Mouse (Mus musculus) cerebellum, adult 9-11 months (tissue): ENCODE data around the gene 2310061I04Rik.

ENCODE experiments used
- DNase-seq: peaks from one replicate; pipeline ENCODE4 v3.0.0; 2022

Gene 2310061I04Rik

DNA sequence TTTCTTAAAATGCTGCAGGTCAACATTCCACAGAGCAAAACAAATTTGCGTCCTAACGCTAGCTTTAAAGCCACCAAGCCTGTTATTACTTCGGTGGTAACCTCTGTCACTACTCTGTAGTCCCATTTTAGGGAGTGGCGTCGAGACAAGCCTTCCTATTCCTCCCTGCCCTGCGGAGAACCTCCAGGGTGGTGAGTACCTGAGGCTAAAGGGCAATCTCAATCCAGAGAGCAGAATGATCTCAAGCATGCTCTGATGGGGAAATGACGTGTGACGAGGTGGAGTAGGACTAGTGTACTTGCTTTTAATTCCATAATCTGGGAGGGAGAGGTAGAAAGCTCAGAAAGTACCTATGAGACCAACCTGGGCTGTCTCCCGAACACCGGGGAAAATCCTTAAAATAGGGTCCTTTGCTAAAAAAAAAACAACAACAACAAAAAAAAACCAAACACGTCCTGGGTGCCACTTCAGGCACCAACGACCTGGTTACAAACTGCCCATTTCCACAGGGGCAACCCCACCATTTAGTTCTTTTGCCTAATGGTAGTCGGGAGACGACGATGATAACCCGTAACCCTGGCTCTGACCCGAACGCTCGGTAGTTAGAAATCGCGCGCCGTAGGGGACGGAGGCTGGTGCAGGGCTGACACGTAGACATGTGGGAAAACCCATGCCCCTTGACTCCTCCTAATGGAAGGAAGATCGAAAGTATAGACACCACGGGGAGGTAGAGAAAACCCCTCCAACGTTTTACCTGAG lies 18.5 kb upstream of the 2310061I04Rik start:
- DNase-seq = peak; percentile 69

DNA sequence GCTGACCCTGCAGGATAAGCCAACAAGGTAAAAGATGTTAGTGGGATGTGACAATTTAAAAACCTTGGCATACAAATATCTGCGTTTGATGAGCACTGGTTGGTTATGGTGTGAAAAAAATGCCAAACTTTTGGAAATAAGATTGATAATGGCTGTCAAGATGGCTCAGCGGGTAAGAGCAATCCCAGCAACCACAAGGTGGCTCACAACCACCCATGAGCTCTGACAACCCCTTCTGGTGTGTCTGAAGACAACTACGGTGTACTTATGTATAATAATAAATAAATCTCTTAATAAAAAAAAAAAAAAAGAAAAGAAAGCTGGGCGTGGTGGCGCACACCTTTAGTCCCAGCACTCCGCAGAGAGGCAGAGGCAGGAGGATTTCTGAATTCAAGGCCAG lies 17.7 kb upstream of the 2310061I04Rik start:
- DNase-seq = peak; percentile 52

DNA sequence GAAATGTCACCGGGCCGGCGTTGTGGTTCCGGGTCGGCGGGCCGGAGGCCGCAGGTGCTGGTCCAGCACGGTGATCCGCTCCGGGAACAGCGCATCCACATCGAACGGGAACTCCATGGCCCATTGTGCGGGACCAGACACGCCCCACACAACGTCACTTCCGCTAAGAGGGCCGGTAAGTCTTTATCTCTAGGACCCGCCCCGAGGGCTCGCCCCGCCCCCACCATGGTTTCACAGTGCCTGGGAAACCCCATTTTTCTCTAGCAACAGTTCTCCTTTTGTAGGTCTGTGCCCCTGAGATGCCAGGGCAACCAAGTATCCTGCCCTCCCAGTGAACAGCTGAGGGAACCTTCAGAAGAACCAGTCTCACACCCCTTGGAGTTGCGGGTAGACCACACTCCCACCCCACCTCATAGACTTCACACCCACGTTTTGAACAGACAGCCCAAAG lies 12.7 kb upstream of the 2310061I04Rik start, which contains the start of gene Atat1:
TSS of gene Atat1 (minus strand) at position 157 of the 451 bp plus-strand sequence.
- DNase-seq = peak; percentile 91

DNA sequence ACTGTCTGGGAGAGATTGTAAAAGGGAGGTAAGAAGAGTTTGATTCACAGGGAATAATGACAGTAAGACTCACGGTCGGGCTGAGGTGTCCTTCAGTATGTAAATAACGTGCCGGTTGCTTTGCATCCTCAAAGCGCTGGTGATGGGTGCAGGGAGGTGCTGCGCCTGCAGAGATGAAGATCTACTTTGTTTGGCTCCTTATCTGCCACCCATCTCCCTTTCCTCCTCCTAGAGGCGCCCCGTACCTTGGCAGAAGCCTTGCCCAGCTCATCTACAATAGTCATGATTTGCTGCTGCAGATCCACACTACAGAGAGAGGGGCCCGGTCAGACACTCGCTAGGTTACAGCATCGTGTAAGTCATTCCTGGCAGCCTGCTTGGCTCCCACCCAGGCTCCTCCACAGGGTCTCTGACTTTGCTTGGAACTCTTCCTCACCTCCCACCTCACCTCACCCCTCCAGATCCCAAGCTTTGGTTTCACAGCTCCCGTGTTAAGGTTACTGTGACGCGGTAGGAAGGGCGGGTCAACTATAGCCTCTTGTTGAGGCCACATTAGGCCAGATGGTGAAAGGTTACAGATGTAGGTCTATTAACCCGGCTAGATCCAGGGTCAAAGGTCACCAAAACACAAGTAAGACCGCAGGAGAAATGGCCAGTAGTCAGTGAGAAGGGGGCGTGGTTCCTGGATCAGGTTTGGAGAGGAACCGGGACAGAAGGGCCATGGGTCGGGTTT lies 12.1 kb upstream of the 2310061I04Rik start:
- DNase-seq = no peak

DNA sequence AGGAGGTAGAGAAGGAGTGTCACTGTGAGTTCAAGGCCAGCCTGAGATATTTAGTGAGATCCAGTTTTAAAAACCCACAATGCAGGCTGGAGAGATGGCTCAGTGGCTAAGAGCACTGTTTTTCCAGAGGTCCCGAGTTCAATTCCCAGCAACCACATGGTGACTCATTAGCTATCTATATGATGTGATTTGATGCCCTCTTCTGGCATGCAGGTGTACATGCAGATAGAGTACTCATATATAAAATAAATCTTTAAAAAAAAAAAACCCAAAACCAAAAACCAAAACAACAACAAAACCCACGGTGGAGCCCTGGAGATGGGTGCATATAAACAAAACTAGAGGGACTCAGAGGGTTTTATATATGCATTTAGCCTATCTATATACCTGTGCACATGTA lies 10.4 kb upstream of the 2310061I04Rik start:
- DNase-seq = no peak

DNA sequence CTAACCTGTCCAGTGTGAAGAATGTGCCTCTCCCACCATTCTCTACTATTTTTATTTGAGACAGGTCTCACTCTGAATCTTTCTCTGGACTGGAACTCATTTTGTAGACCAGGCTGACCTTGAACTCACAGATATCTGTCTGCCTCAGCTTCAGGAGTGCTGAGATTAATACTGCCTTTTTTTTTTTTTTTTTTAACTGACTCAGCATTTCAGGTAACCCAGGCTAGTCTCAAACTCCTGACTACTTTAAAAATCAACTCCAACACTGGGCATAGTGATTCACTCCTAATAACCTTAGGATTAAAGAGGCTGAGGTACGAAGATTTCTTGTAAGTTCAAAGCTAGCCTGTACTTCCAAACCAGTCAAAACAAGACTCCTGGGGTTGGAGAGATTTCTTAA lies 8.4 kb upstream of the 2310061I04Rik start:
- DNase-seq = no peak

DNA sequence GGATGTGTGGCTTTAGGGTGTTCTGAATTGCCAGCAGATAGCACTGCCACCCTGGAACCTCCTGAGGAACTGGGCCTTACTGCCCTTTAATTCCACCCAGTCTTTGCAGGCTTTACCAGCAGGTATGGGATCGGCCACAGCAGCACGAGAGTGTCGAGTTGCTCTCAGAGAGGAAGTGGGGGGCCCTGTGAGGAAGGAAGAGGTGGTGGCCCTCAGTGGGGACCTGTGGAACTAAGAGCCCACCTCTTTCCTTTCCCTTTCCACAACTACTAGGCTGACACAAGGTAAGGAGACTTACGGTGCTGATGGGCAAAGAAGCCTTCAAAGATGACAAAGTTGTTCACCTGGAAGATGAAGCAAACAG lies 6.7 kb upstream of the 2310061I04Rik start:
- no peak for DNase-seq

DNA sequence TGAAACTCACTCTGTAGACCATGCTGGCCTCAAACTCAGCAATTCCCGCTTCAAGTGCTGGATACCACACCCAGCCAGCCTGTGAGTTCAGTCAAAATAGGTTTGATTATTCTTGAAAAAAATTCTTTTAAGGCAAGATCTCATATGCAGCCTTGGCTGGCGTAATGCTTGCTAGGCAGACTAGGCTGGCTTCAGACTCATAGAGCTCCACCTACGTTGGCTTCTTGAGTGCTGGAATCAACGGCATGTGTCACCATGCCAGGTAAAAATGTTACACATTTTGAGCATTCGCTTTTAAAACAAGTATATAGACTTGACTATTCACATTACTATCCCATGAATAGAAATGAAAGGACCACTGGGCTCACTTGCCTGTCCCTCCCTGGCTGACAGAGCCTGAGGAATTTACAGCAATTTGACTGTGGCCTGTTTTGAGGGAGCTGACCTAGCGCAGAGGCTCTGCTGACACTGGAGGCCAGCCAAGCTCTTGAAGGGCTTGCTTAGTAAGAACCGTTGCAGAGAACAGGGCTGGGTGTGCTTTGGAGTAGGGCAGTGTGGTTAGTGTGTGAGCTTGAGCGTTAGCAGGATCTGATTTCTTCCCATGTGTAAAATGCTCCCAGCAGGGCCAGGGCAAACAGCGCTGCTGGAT lies 6.2 kb upstream of the 2310061I04Rik start:
- DNase-seq = no peak

DNA sequence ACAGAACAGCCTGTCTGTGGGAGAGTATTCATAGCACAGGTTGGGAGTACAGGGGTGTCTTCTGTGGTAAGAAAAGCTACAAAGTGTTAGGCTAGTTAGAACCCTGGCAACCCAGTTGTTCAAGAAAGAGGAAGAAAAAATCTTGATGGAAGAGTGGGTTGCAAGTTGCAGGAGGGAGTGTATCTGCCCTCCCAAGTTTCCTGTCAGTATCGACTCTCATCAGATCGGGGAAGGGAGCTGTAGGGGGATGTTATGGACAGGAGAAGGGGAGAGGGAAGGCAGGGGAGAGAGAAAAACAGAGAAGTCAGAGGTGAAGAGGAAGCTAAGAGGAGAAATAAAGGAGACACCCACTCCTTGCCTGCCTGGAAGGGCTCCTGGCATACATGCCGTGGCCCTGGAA lies 3.4 kb upstream of the 2310061I04Rik start:
- DNase-seq = no peak

DNA sequence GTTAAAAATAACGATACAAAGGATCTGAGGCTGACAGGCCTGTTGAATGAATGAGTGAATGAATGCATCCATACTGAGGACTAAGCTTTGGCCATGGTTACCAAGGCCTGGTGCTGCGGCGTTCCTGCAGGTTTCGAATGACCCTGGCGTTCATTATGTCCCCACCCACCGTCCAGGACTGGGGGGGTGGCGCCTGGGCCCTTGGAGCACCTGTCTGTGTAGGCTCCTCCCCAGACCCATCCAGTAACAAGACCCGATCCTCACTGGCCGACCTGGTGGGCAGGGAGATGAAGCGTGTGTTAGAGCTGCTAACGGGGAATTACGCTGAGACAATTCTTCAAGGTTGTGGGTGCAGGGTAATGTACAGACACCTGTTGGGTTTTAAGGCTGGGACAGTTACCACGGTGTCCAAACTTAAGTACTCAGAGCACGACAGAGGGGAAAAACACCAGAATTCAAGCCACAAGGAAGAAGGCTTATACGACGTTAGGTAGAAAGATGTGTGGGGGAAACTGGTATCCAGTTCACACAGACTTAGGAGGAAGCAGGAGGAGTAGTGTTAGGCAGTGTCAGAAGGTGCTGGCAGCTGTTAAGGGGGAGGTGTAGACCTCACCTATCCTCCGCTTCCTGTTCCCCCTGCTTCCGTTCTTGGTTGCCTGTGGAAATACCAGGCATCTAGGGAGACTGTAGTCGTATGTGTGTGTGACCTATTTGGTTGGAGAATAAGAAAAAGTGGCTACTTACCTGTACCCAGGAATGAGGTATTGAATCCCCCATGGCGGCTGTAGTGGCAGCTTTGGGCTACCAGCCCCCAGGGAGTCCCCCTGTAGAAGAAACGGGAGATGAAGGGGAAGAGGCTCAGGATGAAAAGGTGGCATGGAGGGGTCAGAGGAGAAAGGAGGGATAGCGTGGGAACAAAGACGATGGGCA lies 678 bp upstream of the 2310061I04Rik start:
- peak; percentile 79 for DNase-seq

DNA sequence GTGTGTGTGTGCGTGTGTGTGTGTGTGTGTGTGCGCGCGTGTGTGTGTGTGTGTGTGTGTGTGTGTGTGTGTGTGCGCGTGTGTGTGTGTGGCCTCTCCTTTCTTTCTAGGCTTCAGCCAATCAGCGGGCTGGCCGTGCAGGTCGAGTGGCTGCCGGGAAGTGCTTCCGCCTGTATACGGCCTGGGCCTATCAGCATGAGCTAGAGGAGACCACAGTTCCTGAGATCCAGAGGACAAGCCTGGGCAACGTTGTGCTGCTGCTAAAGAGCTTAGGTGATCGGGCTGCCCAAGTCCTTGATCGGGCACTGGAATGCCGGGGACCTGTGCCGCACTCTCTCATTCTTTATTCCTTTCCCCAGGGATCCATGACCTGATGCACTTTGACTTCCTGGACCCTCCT lies 9.5 kb downstream of the 2310061I04Rik start:
- no peak for DNase-seq

DNA sequence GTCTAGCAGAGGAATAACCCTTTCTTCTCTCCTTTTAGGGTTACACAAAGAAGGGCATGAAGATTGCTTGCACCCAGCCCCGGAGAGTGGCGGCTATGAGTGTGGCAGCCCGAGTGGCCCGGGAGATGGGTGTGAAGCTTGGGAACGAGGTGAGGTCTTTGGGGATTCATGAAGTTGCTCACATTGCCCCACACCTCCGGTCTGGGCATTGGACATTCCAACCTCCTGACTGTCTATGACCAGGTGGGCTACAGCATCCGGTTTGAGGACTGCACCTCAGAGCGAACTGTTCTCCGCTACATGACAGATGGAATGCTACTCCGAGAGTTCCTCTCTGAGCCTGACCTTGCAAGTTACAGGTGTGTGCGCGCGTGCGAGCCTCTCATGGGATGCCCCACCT lies 13.5 kb downstream of the 2310061I04Rik start:
- peak; percentile 17 for DNase-seq

DNA sequence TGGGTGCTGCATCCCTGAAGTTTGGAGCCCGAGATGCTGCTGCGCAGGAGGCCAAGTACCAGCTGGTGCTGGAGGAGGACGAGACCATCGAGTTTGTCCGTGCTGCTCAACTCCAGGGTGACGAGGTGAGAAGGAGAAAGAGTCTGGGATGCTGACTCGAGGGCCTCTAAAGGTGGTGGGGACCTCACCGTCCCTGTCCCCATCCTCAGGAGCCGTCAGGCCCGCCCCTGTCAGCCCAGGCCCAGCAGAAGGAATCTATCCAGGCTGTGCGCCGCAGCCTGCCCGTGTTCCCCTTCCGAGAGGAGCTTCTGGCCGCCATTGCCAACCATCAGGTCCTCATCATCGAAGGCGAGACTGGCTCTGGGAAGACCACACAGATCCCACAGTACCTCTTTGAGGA lies 14.3 kb downstream of the 2310061I04Rik start:
- peak; percentile 20 for DNase-seq

DNA sequence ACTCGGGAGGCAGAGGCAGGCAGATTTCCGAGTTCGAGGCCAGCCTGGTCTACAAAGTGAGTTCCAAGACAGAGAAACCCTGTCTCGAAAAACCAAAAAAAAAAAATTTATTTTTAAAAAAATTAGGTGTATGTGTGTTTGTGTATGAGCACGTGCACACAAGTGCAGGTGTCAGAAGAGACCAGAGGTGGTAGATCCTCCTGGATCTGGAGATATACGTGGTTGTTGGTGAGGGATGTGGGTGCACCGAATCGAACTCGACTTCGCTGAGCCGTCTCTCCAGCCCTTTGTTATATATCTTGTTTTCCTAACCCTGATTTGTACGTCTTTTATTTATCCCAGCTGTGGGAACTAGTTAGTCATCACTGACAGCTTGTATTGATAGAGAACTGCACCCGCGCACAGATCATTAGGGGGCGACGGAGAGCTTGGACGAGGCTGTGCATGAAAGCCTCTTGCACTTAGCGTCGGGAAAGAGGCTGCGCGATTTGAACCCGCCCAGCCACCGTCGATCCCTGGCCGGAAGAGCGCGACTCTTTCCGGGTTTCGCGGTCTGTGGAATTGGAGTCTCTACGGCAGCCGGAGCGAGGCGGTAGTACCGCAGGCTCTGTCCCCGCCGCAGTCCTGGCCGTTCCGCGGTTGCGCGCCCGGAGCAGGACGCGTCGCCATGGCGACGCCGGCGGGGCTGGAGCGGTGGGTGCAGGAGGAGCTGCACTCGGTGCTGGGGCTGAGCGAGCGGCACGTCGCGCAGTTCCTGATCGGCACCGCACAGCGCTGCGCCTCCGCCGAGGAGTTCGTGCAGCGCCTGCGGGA lies 17.8 kb downstream of the 2310061I04Rik start, which contains the start of gene Dhx16:
TSS of gene Dhx16 (plus strand) at position 575 of the 813 bp plus-strand sequence.
- peak; percentile 95 for DNase-seq

DNA sequence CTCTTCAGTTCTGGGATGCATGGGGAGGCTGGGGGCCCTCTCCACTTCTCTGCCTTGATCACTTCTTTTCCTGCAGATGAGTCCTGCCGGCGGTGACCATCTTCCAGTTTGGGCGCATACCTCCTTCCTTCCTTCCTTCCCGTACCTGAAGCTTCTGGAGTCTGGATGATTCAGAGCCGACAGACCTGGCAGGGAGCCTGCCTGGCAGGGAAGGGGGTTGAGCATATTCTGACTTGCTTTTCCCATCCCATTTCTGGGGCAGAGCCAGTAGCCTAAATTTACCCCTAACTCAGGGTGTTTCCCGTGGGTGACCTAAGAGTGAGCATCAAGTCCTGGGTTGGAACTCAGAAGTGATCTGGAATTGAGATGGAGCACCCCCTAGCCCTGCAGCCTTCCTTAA lies 22.5 kb downstream of the 2310061I04Rik start:
- peak; percentile 58 for DNase-seq

DNA sequence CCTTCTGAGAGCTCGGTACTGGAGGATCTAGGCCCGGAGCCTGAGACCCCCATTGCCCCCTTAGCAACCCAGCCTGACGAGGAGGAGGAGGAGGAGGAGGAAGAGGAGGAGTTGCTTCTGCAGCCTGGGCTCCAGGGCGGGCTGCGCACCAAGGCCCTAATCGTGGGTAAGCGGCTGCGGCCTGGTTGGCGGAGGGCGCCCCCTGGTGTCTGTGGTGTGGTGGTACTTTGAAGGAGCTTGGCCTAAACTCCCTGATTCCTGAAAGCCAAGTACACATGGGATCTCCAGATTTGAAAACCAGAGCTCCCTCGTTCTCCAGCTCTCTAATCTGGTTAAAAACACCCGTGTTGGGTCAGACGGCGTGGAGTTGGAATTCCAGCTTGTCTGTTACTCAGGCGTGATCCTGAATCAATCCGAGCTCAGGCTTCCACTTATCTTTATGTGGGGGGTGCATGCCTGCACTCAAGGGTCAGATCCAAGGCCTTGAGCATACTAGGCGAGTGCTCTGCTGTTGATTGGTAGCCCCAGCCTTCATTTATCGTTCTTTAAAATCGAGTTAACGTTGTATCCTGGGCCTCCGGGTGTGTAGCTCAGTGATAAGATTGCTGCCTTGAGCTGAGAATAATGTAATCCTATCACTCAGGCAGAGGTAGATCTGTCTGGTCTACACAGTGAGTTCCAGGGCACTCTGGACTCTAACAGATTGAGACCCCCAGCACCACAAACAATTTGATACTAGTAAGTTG lies 23.3 kb downstream of the 2310061I04Rik start:
- peak; percentile 87 for DNase-seq

DNA sequence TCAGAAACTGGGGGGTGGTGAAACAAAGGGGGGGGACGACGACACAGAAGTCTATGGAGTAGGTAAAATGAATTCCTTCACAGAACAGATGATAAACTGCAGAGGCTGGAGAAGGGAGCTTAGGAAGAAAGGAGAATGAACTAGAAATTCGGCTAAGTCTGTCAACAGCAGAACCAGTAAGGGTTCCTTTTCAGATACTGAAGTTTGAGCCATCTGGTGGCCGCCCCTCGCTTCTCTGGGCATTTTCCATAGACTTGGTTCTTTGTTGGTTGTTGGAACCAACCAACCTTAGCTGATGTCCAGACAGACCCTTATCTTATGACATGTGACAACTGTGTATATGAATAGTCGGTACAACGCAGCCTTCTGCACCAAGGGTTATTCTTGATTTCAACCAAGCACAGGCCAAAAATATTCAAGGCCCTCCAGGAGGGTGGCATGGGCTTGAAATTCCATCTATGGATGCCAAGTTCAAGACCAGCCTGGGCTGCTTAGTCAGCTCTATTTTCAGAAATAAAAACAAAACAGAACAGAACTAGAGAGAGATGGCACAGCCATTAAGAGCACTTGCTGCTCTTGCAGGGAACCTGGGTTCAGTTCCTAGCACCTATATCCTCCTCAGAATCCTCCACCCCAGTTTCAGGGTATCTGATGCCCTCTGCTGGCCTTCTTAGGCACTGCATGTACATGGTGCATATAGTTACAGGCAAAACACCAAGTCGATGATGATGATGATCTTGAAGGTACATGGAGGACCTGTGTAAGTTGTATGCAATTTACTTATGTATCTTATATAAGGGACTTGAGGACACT lies 26.1 kb downstream of the 2310061I04Rik start:
- no peak for DNase-seq

DNA sequence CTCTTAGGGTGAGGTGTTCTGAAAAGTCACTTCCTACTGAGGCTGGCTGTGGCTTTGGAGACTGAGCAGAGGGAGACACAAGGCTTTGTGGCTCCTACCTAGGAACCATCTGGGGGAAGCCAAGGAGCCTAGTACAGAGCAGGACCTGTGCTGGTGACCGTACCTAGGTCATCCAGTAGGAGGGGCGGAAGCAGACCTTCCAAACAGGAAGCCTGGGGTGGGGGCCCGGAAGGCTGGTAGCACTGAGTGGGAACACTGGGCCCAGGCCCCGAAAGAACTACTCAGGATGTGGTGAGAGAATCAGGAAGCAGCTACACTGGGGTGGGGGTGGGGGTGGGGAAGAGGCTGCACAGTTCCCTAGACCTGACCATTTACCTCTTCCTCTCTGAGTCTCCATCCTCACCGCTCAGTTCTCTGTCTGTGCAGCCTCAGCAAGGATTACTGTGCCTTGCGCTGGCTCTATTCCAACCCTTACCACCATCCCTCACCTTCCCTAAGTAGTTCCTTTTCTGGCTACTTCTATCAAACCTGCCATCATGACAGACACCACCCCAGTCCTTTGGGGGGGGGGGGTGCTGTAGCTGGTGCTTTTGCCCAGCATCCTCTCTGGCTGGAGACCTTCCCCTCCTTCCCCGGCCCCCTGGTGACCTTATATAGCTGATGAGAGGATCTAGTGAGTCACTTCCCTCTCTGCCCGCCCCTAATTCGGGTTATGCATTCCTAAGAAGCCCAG lies 26.9 kb downstream of the 2310061I04Rik start:
- DNase-seq = no peak
